ENCODE assay signal across 22 mouse cellular contexts in genomic region chr11:22793176-22793880, GRCm38 (mm10).
A peak's percentile ranks its signal among the peaks of the same experiment; 100 is the strongest.
DNase-seq lines count a peak whose midpoint lies in the region; ATAC-seq and TF ChIP-seq lines count a peak whose summit lies in the region.
"Had no signal": no experiment of that assay in that cellular context is flagged by ENCODE, and none has a peak within 500 bp of the region (broad histone marks: within the 10 kb centered on the region; RNA-seq: fewer than 3 reads in every experiment).

No protein-coding gene starts in this region.

- no peak for TF ChIP-seq CTCF in stomach, postnatal 0 days (IDR thresholded peaks at IDR 0.05; ENCODE audit: low read depth)
- TF ChIP-seq CTCF in MEL (IDR thresholded peaks at IDR 0.05 in 2 of 3, conservative IDR thresholded peaks at IDR 0.05 in 1 of 3; ENCODE audit: control insufficient read depth in 1 of 3, insufficient read depth in 1 of 3, low read depth in 2 of 3, low read length in 3 of 3, poor library complexity in 1 of 3, severe bottlenecking in 1 of 3): no peak

- no peaks in the 10 kb centered on the region for H3K36me3 ChIP-seq in stomach, embryonic 15.5 days
- H3K36me3 ChIP-seq in stomach, postnatal 0 days (ENCODE audit: control insufficient read depth, insufficient read depth, low read length): no peaks in the 10 kb centered on the region
- H3K36me3 ChIP-seq in MEL (ENCODE audit: control insufficient read depth in 1 of 2, insufficient read depth in 2 of 2, low read length in 2 of 2): peaks cover 0 to 21% of the 10 kb centered on the region in 2 experiments; a peak in 2 of 4 replicates
- no peaks in the 10 kb centered on the region for H3K36me3 ChIP-seq in liver, embryonic 16.5 days (ENCODE audit: control insufficient read depth, insufficient read depth)
- H3K36me3 ChIP-seq in midbrain, embryonic 10.5 days: no peaks in the 10 kb centered on the region
- H3K36me3 ChIP-seq: forebrain, embryonic 10.5 days; limb, embryonic 15.5 days; midbrain, embryonic 12.5 days had no signal

- no peaks in the 10 kb centered on the region for H3K79me2 ChIP-seq in MEL (ENCODE audit: control insufficient read depth, insufficient read depth, low read length, poor library complexity)

- H3K9me3 ChIP-seq in stomach, embryonic 15.5 days: no peaks in the 10 kb centered on the region
- no peaks in the 10 kb centered on the region for H3K9me3 ChIP-seq in stomach, postnatal 0 days (ENCODE audit: control insufficient read depth, low read length)
- no peaks in the 10 kb centered on the region for H3K9me3 ChIP-seq in MEL (replicated peaks; ENCODE audit: insufficient read depth, low read length)
- no peaks in the 10 kb centered on the region for H3K9me3 ChIP-seq in liver, embryonic 16.5 days (replicated peaks; ENCODE audit: control insufficient read depth, low read length)
- 0 out of 2 replicates have a peak, but pooled peaks cover 3% of the 10 kb centered on the region for H3K9me3 ChIP-seq in midbrain, embryonic 10.5 days (replicated peaks)
- H3K9me3 ChIP-seq: forebrain, embryonic 10.5 days; limb, embryonic 15.5 days; midbrain, embryonic 12.5 days had no signal

- TF ChIP-seq RAD21 in MEL (IDR thresholded peaks at IDR 0.05; ENCODE audit: low read depth, low read length): no peak

- no peak for TF ChIP-seq EP300 in stomach, postnatal 0 days (optimal IDR thresholded peaks at IDR 0.05)
- TF ChIP-seq EP300 in MEL (IDR thresholded peaks at IDR 0.05; ENCODE audit: low read depth in 1 of 2, low read length in 2 of 2): peak; percentile 83 to 84

- no peaks in the 10 kb centered on the region for H3K4me1 ChIP-seq in stomach, embryonic 15.5 days
- H3K4me1 ChIP-seq in stomach, postnatal 0 days (replicated peaks; ENCODE audit: control insufficient read depth, insufficient read depth): no peaks in the 10 kb centered on the region
- peaks cover 18% of the 10 kb centered on the region in 2 experiments for H3K4me1 ChIP-seq in MEL (ENCODE audit: control insufficient read depth in 1 of 2, insufficient read depth in 2 of 2, low read length in 2 of 2)
- peaks cover 13% of the 10 kb centered on the region for H3K4me1 ChIP-seq in liver, embryonic 16.5 days (ENCODE audit: control insufficient read depth, low read depth, low read length)
- 0 out of 2 replicates have a peak, but pooled peaks cover 1% of the 10 kb centered on the region for H3K4me1 ChIP-seq in midbrain, embryonic 10.5 days
- H3K4me1 ChIP-seq: forebrain, embryonic 10.5 days; limb, embryonic 15.5 days; midbrain, embryonic 12.5 days had no signal

- H3K27me3 ChIP-seq in stomach, embryonic 15.5 days (replicated peaks): no peaks in the 10 kb centered on the region
- no peaks in the 10 kb centered on the region for H3K27me3 ChIP-seq in stomach, postnatal 0 days (ENCODE audit: control insufficient read depth, insufficient read depth, low read length)
- H3K27me3 ChIP-seq in MEL (ENCODE audit: control insufficient read depth in 1 of 2, insufficient read depth in 2 of 2, low read length in 2 of 2): no peaks in the 10 kb centered on the region
- no peaks in the 10 kb centered on the region for H3K27me3 ChIP-seq in liver, embryonic 16.5 days (ENCODE audit: control insufficient read depth, insufficient read depth, low read depth, low read length)
- no peaks in the 10 kb centered on the region for H3K27me3 ChIP-seq in midbrain, embryonic 10.5 days (ENCODE audit: low read depth, poor library complexity, severe bottlenecking)
- H3K27me3 ChIP-seq: limb, embryonic 15.5 days; midbrain, embryonic 12.5 days had no signal

- no peak overlapping the region for H3K27ac ChIP-seq in stomach, embryonic 15.5 days
- H3K27ac ChIP-seq in stomach, postnatal 0 days (replicated peaks): no peak overlapping the region
- H3K27ac ChIP-seq in MEL (ENCODE audit: control insufficient read depth, low read depth, low read length): peak overlapping the region; percentile 69
- peak overlapping the region; percentile 41; the same call in 1 of the 2 replicates for H3K27ac ChIP-seq in liver, embryonic 16.5 days (ENCODE audit: low read length)
- no peak overlapping the region for H3K27ac ChIP-seq in midbrain, embryonic 10.5 days (replicated peaks)
- H3K27ac ChIP-seq: forebrain, embryonic 10.5 days; left cerebral cortex, adult 2 months; limb, embryonic 15.5 days; macrophage; midbrain, embryonic 12.5 days had no signal

- TF ChIP-seq POLR2A in MEL (IDR thresholded peaks at IDR 0.05; ENCODE audit: control insufficient read depth in 1 of 2, insufficient read depth in 1 of 2, low read depth in 1 of 2, low read length in 2 of 2, poor library complexity in 1 of 2): no peak

- H3K9ac ChIP-seq in stomach, embryonic 15.5 days: no peak overlapping the region
- no peak overlapping the region for H3K9ac ChIP-seq in stomach, postnatal 0 days (ENCODE audit: low read length)
- H3K9ac ChIP-seq in MEL (ENCODE audit: control insufficient read depth, low read depth, low read length, poor library complexity, severe bottlenecking): no peak overlapping the region
- no peak overlapping the region for H3K9ac ChIP-seq in liver, embryonic 16.5 days (ENCODE audit: low read depth, low read length)
- H3K9ac ChIP-seq: limb, embryonic 15.5 days; midbrain, embryonic 12.5 days had no signal

- intact Hi-C loops in left cerebral cortex, postnatal 25 days (cut with DNase I): loop anchor here (2.0 kb wide), 1 partner anchor 15 kb away; no protein-coding TSS in a partner anchor

- no peak for DNase-seq in stomach, postnatal 0 days (ENCODE audit: low spot score)
- peak; percentile 82 for DNase-seq in MEL (ENCODE audit: low read depth, low spot score)
- peak; percentile 45 for DNase-seq in liver
- no peak for DNase-seq in layer of hippocampus, postnatal 14 days (ENCODE audit: low spot score in 2 of 2)
- DNase-seq in left cerebral cortex, postnatal 25 days (ENCODE audit: low spot score in 2 of 2): no peak
- no peak for DNase-seq in midbrain, embryonic 10.5 days (ENCODE audit: low spot score)
- DNase-seq: adrenal gland, postnatal 10 days; B cell, adult 2 months; cerebellum, adult 9-10 months; kidney, adult 11 months; layer of hippocampus, adult 9-11 months; left cerebral cortex, postnatal 4 days had no signal

- WGBS in stomach, embryonic 15.5 days: 84% methylated on average over 3 of the region's 3 CpGs
- WGBS in stomach, postnatal 0 days: 87% methylated on average over 3 of the region's 3 CpGs
- 52% methylated on average over 3 of the region's 3 CpGs for WGBS in liver, embryonic 16.5 days (ENCODE audit: insufficient replicate concordance)
- WGBS in midbrain, embryonic 10.5 days: 81% methylated on average over 3 of the region's 3 CpGs

- H3K4me3 ChIP-seq in stomach, embryonic 15.5 days (replicated peaks): no peak overlapping the region
- no peak overlapping the region for H3K4me3 ChIP-seq in stomach, postnatal 0 days (ENCODE audit: low read depth, low read length)
- peak overlapping the region in 1 of 2 experiments; percentile 21; a peak in 1 of 4 replicates for H3K4me3 ChIP-seq in MEL (ENCODE audit: control insufficient read depth in 1 of 2, insufficient read depth in 1 of 2, low read depth in 2 of 2, low read length in 2 of 2)
- no peak overlapping the region for H3K4me3 ChIP-seq in liver, embryonic 16.5 days (ENCODE audit: low read depth, low read length)
- H3K4me3 ChIP-seq in midbrain, embryonic 10.5 days: no peak overlapping the region
- H3K4me3 ChIP-seq: forebrain, embryonic 10.5 days; left cerebral cortex, adult 2 months; limb, embryonic 15.5 days; midbrain, embryonic 12.5 days had no signal

- no peak overlapping the region for H3K4me2 ChIP-seq in stomach, embryonic 15.5 days
- no peak overlapping the region for H3K4me2 ChIP-seq in stomach, postnatal 0 days (replicated peaks; ENCODE audit: low read depth)
- H3K4me2 ChIP-seq in liver, embryonic 16.5 days (ENCODE audit: low read depth, low read length): peak overlapping the region; percentile 18; the same call in 1 of the 2 replicates
- H3K4me2 ChIP-seq: heart, embryonic 11.5 days; limb, embryonic 15.5 days; midbrain, embryonic 12.5 days had no signal

- peak; percentile 65; the same call in 1 of the 2 replicates for ATAC-seq in stomach, embryonic 15.5 days (ENCODE audit: insufficient read depth, low FRiP score, low read depth)
- no peak for ATAC-seq in stomach, postnatal 0 days (ENCODE audit: low FRiP score, low TSS enrichment)
- ATAC-seq in liver, embryonic 16.5 days (ENCODE audit: low read depth): peak; percentile 86
- ATAC-seq: forebrain, embryonic 16.5 days; lung, postnatal 0 days had no signal

TF ChIP-seq in MEL, 35 proteins besides CTCF, POLR2A, EP300 and RAD21:
- TF ChIP-seq MAFK (IDR thresholded peaks at IDR 0.05; ENCODE audit: borderline replicate concordance, low read depth, low read length) (no peak), USF2 (IDR thresholded peaks at IDR 0.05; ENCODE audit: borderline replicate concordance in 1 of 2, insufficient read depth in 1 of 2, low read depth in 1 of 2, low read length in 2 of 2) (no peak), TCF12 (IDR thresholded peaks at IDR 0.05; ENCODE audit: low read depth, low read length) (peak; percentile 81), MAX (IDR thresholded peaks at IDR 0.05; ENCODE audit: low read length) (peak; percentile 51; the same call in 1 of the 2 replicates), ETS1 (IDR thresholded peaks at IDR 0.05; ENCODE audit: low read depth, low read length) (peak; percentile 48; the same call in 1 of the 2 replicates), RCOR1 (IDR thresholded peaks at IDR 0.05; ENCODE audit: low read depth, low read length) (peak; percentile 20), TAL1 (IDR thresholded peaks at IDR 0.05; ENCODE audit: low read length) (peak; percentile 55; the same call in 1 of the 2 replicates), GATA1 (IDR thresholded peaks at IDR 0.05; ENCODE audit: low read depth, low read length) (peak; percentile 72)

Comparison
In these comparisons a context has a peak if more than half of its experiments do, and no peak if none do; other contexts are left out.
1. H3K27ac ChIP-seq: peak in MEL (single experiment) and liver, embryonic 16.5 days (single experiment); none in stomach, embryonic 15.5 days (single experiment), stomach, postnatal 0 days (single experiment) and midbrain, embryonic 10.5 days (single experiment).
2. DNase-seq: peak in MEL (single experiment) and liver (single experiment); none in stomach, postnatal 0 days (single experiment), layer of hippocampus, postnatal 14 days (0 of 2), left cerebral cortex, postnatal 25 days (0 of 2) and midbrain, embryonic 10.5 days (single experiment).